Mouse (Mus musculus) lung, postnatal 0 days (tissue): ENCODE measurements around the gene Gsto2.

ENCODE experiments used
- CTCF ChIP-seq: IDR thresholded peaks from 2 replicates; pipeline ENCODE4 v1.5.1; 2016; ENCODE audit warnings: antibody characterized with exemption, mild to moderate bottlenecking
- EP300 ChIP-seq: IDR thresholded peaks from 2 replicates; pipeline ENCODE4 v1.6.1; 2016; ENCODE audit warnings: antibody characterized with exemption, mild to moderate bottlenecking, control low read depth

- TF ChIP-seq CTCF (no peak), EP300 (no peak)
Measured at GRCm38 (mm10) chr19:47867628-47868175, 2.4 kb downstream of the Gsto2 start.
